Mouse (Mus musculus): Measurements from ENCODE around the gene Olfr1419. TPM values are rescaled to one million over a fixed set of nuclear protein-coding genes. Genes with fewer than 3 reads are reported as not detected.
"Not testable (repeated sequence)": the region's sequence is repeated elsewhere in the genome, so short reads cannot be mapped to it uniquely, and the experiment has no call there.

Gene Olfr1419
- not detected in 2 replicates for polyA plus RNA-seq (2015; fragmentation: Nextera tagmentation; extraction: Ambion mirVana)

- no peak for ATAC-seq (ENCODE audit: insufficient read depth)
- 25% methylated on average over 1 of the region's 1 CpGs for WGBS (ENCODE audit: insufficient replicate concordance)
- H3K4me3 ChIP-seq (replicated peaks): no peak within 1 kb of the TSS
These were observed at the start of gene Olfr1419 for GRCm38 (mm10) chr19:11875006-11875405. Olfr1419 (minus strand) TSS chr19:11875106.

GRCm38 (mm10) chr19:11922515-11922914, 47.6 kb upstream of the Olfr1419 start:
- 90% methylated on average over 2 of the region's 2 CpGs for WGBS (ENCODE audit: insufficient replicate concordance)
- H3K36me3 ChIP-seq (replicated peaks): peaks cover 64% of the 10 kb centered on the region
- ATAC-seq (ENCODE audit: insufficient read depth): not testable (repeated sequence)

More at GRCm38 (mm10) chr19:11875006-11875405, at the start of gene Olfr1419:
- Histone ChIP-seq H3K27me3 (no peaks in the 10 kb centered on the region), H3K9me3 (replicated peaks) (no peaks in the 10 kb centered on the region), H3K9ac (no peak within 1 kb of the TSS), H3K27ac (replicated peaks) (no peak within 1 kb of the TSS), H3K36me3 (replicated peaks) (no peaks in the 10 kb centered on the region), H3K4me1 (replicated peaks) (no peaks in the 10 kb centered on the region), H3K4me2 (no peak within 1 kb of the TSS)

DNA sequence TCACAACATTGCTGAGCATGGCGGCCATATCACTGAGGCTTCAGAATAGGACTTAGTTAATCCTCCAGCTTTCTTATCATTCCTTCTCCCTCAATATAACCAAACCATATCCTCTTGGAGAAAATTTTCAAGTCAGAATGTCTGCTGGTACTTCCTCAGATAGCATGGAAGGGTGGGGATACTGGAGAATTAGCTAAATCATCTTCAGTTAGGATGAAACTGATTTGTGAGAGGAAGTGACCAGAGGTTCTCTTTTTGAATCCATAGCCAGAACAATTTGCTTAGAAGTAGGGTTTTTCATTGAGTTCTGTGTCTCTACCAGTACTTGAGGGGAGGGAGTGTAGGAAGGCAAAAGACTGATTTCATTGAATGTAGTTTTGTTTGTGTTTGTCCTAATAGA, 47.2 kb upstream of the Olfr1419 start:
- no peak for ATAC-seq (ENCODE audit: insufficient read depth)
- Histone ChIP-seq H3K36me3 (replicated peaks) (peaks cover 60% of the 10 kb centered on the region), H3K9me3 (replicated peaks) (no peaks in the 10 kb centered on the region), H3K4me2 (no peak overlapping the region), H3K27ac (replicated peaks) (no peak overlapping the region), H3K4me1 (replicated peaks) (peaks cover 6% of the 10 kb centered on the region; the same call in 1 of the 2 replicates), H3K9ac (no peak overlapping the region), H3K27me3 (no peaks in the 10 kb centered on the region), H3K4me3 (replicated peaks) (no peak overlapping the region)
- WGBS (ENCODE audit: insufficient replicate concordance): 73% methylated on average over 1 of the region's 1 CpGs

More at GRCm38 (mm10) chr19:11922515-11922914, 47.6 kb upstream of the Olfr1419 start:
- not testable (repeated sequence) for H3K4me3 ChIP-seq (replicated peaks); H3K4me1 ChIP-seq (replicated peaks); H3K27me3 ChIP-seq; H3K9me3 ChIP-seq (replicated peaks); H3K4me2 ChIP-seq; H3K9ac ChIP-seq; H3K27ac ChIP-seq (replicated peaks)

DNA sequence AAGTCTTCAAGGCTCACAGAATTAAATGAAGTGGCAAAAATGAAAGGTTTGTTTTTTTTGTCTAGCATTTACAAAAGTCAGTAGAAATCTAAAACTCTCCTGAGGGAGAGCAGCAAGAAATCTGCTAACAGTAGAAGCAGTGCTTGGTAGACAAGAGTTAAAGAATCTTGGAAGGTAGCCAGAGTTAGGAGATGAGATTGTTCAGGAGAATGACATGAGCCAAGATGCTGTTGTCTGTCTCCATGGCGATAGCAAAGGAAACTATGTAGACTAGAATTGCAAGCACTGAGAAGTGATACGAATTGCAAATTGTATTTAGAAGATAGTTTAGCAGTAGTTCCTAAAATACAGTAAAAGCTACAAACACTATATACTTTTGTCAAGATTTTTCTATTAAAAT, 40.9 kb upstream of the Olfr1419 start:
- Histone ChIP-seq H3K9me3 (replicated peaks) (no peaks in the 10 kb centered on the region), H3K36me3 (replicated peaks) (peaks cover 20% of the 10 kb centered on the region), H3K4me3 (replicated peaks) (no peak overlapping the region), H3K27ac (replicated peaks) (no peak overlapping the region), H3K4me1 (replicated peaks) (peaks cover 27% of the 10 kb centered on the region), H3K27me3 (no peaks in the 10 kb centered on the region), H3K9ac (no peak overlapping the region), H3K4me2 (no peak overlapping the region)
- 68% methylated on average over 2 of the region's 2 CpGs for WGBS (ENCODE audit: insufficient replicate concordance)
- ATAC-seq (ENCODE audit: insufficient read depth): no peak

DNA sequence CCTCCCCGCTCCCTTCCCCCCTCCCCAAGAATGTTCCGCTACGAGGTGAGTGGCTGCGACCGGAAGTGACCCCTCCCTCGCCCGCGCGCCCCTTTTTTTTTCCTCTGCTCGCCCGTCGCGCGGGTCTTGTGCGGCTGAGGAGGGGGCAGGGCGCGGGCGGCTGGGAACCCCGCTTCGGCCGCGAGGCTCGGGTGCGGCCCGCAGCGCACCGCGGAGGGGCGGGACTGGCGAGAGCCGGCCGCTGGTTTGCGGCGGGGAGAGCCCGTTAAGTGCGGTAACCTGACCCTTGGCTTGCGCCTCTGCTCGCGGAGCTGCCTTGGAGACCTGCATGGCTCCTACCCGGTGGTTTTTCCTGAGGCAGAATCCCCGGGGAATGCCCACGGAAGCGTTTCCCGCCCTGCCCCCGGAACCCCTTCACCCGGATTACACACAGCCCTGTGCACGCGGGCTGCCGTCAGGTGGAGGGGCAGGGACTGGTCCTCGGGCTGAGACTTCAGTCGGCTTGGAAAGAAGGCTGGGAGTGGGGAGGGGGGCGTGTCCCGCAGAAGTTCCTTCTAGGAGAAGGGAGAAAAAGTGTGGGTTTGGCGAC, 37.7 kb upstream of the Olfr1419 start:
- no peaks in the 10 kb centered on the region for H3K9me3 ChIP-seq (replicated peaks)
- H3K4me2 ChIP-seq: peak overlapping the region; percentile 90
- H3K27me3 ChIP-seq: no peaks in the 10 kb centered on the region
- peak overlapping the region; percentile 83 for H3K27ac ChIP-seq (replicated peaks)
- H3K4me1 ChIP-seq (replicated peaks): peaks cover 24% of the 10 kb centered on the region
- peak overlapping the region; percentile 87 for H3K4me3 ChIP-seq (replicated peaks)
- peak overlapping the region; percentile 90 for H3K9ac ChIP-seq
- peaks cover 10% of the 10 kb centered on the region for H3K36me3 ChIP-seq (replicated peaks)
- WGBS (ENCODE audit: insufficient replicate concordance): under 1% methylated on average over 53 of the region's 54 CpGs
- peak; percentile 71 for ATAC-seq (ENCODE audit: insufficient read depth)

GRCm38 (mm10) chr19:11912037-11912532, 37.2 kb upstream of the Olfr1419 start, which contains the start of gene Patl1:
Patl1 (plus strand) TSS chr19:11912399.
- peak within 1 kb of the TSS; percentile 83 for H3K27ac ChIP-seq (replicated peaks)
- H3K4me2 ChIP-seq: peak within 1 kb of the TSS; percentile 90
- no peaks in the 10 kb centered on the region for H3K9me3 ChIP-seq (replicated peaks)
- H3K4me3 ChIP-seq (replicated peaks): peak within 1 kb of the TSS; percentile 87
- peaks cover 10% of the 10 kb centered on the region; the same call in 1 of the 2 replicates for H3K36me3 ChIP-seq (replicated peaks)
- H3K9ac ChIP-seq: peak within 1 kb of the TSS; percentile 90
- H3K27me3 ChIP-seq: no peaks in the 10 kb centered on the region
- H3K4me1 ChIP-seq (replicated peaks): peaks cover 22% of the 10 kb centered on the region
- under 1% methylated on average over 51 of the region's 53 CpGs for WGBS (ENCODE audit: insufficient replicate concordance)
- peak; percentile 94 for ATAC-seq (ENCODE audit: insufficient read depth)

- Histone ChIP-seq H3K4me2 (peak overlapping the region; percentile 90), H3K9me3 (replicated peaks) (no peaks in the 10 kb centered on the region), H3K9ac (peak overlapping the region; percentile 90), H3K36me3 (replicated peaks) (peaks cover 9% of the 10 kb centered on the region; the same call in 1 of the 2 replicates), H3K27ac (replicated peaks) (peak overlapping the region; percentile 65), H3K27me3 (no peaks in the 10 kb centered on the region), H3K4me1 (replicated peaks) (peaks cover 22% of the 10 kb centered on the region), H3K4me3 (replicated peaks) (peak overlapping the region; percentile 87)
- 2% methylated on average over 17 of the region's 17 CpGs for WGBS (ENCODE audit: insufficient replicate concordance)
- ATAC-seq (ENCODE audit: insufficient read depth): 0 out of 2 replicates have a peak, but pooled peaks have one; percentile 9
These were observed 36.7 kb upstream of the Olfr1419 start for GRCm38 (mm10) chr19:11911603-11912002.

DNA sequence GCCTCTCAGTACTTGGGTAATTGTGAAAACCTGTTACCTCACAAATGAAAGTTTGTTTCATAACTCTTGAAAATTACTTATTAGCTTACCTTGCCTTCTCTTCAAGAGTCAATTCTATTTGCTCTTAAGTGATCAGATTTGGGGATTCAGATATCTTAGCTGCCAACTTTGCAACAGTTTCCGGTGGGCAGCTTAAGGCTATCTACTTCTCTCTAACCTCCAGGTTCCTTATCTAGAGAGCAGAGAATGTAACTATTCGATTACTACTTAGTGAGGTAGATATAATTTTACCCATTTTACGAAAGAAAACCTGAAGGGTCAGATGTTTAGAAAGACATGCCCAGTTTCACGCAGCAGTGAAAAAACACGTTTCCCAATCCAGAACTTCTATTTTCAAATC, 36.1 kb upstream of the Olfr1419 start:
- Histone ChIP-seq H3K36me3 (replicated peaks) (peaks cover 7% of the 10 kb centered on the region; the same call in 1 of the 2 replicates), H3K4me2 (peak overlapping the region; percentile 90), H3K9ac (no peak overlapping the region), H3K9me3 (replicated peaks) (no peaks in the 10 kb centered on the region), H3K27me3 (no peaks in the 10 kb centered on the region), H3K27ac (replicated peaks) (no peak overlapping the region; the same call in 1 of the 2 replicates), H3K4me1 (replicated peaks) (peaks cover 22% of the 10 kb centered on the region), H3K4me3 (replicated peaks) (peak overlapping the region; percentile 87; the same call in 1 of the 2 replicates)
- no peak for ATAC-seq (ENCODE audit: insufficient read depth)
- 27% methylated on average over 5 of the region's 5 CpGs for WGBS (ENCODE audit: insufficient replicate concordance)

DNA sequence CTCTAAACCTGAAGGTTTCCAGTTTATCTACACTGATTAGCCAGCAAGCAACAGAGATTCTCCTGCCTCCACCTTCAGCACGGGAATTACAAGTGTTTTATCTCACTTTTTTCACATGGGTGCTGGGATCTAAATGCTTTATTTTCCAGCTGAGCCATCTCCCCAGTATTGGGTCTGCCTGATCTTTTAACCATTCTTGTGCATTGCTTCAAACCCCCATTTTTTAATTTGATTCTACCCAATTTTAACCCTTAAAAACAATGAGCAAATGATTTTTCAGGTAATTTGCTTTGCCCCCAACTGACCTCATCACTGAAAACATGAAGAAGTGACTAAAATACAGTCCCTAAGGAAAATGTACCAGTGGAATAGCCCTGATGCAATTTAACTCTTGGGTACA, 11.4 kb upstream of the Olfr1419 start, which contains the start of gene Olfr1420:
Gene Olfr1420, plus strand, starts transcription at position 301 of the 400 bp plus-strand sequence.
- no peaks in the 10 kb centered on the region for H3K4me1 ChIP-seq (replicated peaks)
- 13% methylated on average over 1 of the region's 1 CpGs for WGBS (ENCODE audit: insufficient replicate concordance)
- H3K36me3 ChIP-seq (replicated peaks): no peaks in the 10 kb centered on the region
- ATAC-seq (ENCODE audit: insufficient read depth): no peak
- no peak within 1 kb of the TSS for H3K9ac ChIP-seq
- no peak within 1 kb of the TSS for H3K4me3 ChIP-seq (replicated peaks)
- H3K4me2 ChIP-seq: no peak within 1 kb of the TSS
- no peak within 1 kb of the TSS for H3K27ac ChIP-seq (replicated peaks)
- H3K27me3 ChIP-seq: 0 out of 2 replicates have a peak, but pooled peaks cover 4% of the 10 kb centered on the region
- H3K9me3 ChIP-seq (replicated peaks): no peaks in the 10 kb centered on the region

DNA sequence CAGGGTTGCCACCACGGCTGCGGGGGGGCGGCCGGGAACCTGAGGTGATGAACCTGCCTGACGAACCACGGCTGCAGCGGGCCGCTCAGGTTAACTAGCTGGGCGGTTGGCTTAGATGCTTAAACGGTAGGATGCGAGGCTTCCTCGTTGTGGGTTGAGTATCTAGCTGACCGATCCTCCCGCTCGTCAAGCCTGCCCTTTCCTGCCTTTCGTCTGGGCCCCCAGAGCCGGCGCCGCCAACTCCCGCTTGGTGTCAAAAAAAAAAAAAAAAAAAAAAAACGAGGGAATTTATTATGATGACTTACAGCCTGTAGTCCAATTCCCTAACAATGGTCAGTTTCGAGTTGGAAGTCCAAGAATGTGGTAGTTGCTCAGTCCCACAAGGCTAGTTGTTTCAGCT, 3.5 kb upstream of the Olfr1419 start:
- H3K27ac ChIP-seq (replicated peaks); ATAC-seq (ENCODE audit: insufficient read depth); H3K9ac ChIP-seq; H3K9me3 ChIP-seq (replicated peaks); H3K4me1 ChIP-seq (replicated peaks); H3K4me3 ChIP-seq (replicated peaks); H3K27me3 ChIP-seq; H3K4me2 ChIP-seq; H3K36me3 ChIP-seq (replicated peaks): not testable (repeated sequence)
- 52% methylated on average over 22 of the region's 22 CpGs for WGBS (ENCODE audit: insufficient replicate concordance)

DNA sequence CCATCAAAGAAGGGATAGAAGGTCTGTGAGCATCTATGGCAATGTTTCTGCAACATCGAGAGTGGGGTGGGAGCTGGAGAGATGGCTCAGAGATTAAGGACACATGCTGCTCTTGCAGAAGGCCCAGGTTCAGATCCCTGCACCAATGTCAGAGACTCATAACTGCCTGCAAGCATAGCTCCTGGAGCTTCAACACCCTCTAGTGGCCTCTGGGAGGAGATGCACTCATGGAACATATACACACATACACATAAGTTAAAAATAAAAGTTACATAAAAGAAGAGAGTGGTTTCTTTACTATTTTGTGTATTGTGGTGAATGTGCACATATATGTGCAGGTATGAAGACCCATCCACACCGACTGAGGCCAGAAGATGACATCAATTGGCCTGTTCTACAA, 7.1 kb downstream of the Olfr1419 start:
- Histone ChIP-seq H3K9ac (no peak overlapping the region), H3K4me3 (replicated peaks) (no peak overlapping the region), H3K36me3 (replicated peaks) (no peaks in the 10 kb centered on the region), H3K4me1 (replicated peaks) (no peaks in the 10 kb centered on the region), H3K27me3 (no peaks in the 10 kb centered on the region), H3K9me3 (replicated peaks) (no peaks in the 10 kb centered on the region), H3K27ac (replicated peaks) (no peak overlapping the region), H3K4me2 (no peak overlapping the region)
- 66% methylated on average over 2 of the region's 2 CpGs for WGBS (ENCODE audit: insufficient replicate concordance)
- ATAC-seq (ENCODE audit: insufficient read depth): no peak
